Mouse (Mus musculus) cerebellum, postnatal 10 days (tissue): ENCODE results near the gene Chd4.
"Not testable (repeated sequence)": the region's sequence is repeated elsewhere in the genome, so short reads cannot be mapped to it uniquely, and the experiment has no call there.

Source experiments
- DNase-seq, 2 experiments: peaks; one replicate each; pipeline ENCODE4 v3.0.0; 2021; ENCODE audit warnings: mixed read lengths in 2 of 2

Gene Chd4

DNA sequence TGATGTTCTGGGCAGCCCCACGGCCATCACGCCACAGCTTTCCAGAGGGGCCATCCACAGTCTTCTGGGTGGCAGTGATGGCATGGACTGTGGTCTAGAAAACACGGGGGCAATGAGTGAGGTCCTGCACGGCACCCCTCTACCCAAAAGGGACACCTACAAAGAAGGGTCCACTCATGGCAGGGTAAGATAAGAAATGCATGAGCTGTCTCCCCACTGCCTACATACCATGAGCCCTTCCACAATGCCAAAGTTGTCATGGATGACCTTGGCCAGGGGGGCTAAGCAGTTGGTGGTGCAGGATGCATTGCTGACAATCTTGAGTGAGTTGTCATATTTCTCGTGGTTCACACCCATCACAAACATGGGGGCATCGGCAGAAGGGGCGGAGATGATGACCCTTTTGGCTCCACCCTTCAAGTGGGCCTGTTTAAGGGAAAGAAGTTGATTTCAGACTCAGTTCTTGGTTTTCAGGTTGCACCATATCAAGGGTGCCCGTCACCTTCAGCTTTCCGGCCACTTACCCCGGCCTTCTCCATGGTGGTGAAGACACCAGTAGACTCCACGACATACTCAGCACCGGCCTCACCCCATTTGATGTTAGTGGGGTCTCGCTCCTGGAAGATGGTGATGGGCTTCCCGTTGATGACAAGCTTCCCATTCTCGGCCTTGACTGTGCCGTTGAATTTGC is 67.0 kb downstream of the Chd4 start:
- DNase-seq, result not testable (repeated sequence)

DNA sequence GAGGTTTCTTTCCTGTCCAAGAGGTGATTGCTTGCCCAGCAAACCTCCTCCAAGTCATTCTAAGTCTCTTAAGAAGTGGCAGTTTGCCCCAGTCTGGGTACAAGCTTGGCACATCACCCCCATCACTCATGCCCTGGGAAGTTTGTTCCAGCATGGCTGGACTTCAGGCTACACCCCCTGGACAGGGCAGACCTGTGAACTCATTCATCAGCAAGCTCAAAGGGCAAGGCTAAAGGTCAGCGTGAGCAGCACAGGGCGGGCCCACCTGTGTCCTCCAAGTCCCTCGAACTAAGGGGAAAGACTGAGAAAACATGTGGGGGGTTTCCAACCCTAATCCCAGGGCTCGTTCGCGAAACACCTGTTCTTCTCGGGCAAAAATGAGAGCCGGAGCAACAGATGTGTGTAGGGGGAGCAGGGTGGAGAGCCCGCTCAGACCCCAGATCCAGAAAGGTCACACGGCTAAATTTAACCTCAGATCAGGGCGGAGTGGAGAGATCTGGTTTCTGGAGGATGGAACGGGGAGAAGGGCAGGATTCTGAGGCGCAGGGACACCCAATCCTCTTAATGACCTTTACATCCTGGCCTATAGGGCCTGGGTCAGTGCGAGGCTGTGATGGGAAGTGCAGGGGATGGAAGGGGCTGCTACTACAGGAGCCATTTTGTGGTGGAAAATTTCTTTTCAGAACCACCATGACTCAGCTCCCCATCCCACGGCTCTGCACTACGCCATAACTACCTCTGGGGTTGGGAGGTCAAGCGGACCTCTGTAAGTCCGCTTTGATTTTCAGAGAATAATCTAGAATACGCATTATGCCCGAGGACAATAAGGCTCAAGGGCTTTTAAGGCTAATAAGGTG is 68.2 kb downstream of the Chd4 start:
- DNase-seq, result peak; percentile 33 to 45

DNA sequence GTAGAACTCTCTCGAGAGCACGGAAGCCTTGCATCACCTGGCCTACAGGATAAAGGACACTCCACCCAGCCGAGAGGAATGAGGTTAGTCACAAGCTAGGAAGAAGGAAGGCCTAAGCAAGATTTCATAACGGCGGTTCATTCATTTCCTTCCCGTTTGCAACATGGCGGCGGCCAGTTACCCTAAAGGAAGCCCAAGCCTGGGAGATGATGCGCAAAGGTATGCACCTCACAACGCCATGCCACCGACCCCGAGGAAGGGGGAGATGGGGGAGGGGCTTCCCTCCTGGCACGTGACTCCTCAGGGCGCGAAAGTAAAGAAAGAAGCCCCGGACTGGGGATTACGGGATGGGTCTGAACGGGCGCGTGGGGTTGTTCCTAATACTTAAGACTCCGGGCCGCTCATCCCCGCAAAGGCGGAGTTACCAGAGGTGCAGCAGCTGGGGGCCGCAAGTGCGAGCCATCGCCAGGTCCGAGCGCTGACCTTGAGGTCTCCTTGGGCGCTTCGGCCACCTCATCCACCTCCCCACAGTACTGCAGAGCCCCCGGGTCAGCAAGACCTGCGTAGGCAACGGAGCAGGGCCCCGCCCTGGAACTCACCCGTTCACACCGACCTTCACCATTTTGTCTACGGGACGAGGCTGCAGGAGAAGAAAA is 69.0 kb downstream of the Chd4 start:
- DNase-seq, result peak; percentile 85 to 87

DNA sequence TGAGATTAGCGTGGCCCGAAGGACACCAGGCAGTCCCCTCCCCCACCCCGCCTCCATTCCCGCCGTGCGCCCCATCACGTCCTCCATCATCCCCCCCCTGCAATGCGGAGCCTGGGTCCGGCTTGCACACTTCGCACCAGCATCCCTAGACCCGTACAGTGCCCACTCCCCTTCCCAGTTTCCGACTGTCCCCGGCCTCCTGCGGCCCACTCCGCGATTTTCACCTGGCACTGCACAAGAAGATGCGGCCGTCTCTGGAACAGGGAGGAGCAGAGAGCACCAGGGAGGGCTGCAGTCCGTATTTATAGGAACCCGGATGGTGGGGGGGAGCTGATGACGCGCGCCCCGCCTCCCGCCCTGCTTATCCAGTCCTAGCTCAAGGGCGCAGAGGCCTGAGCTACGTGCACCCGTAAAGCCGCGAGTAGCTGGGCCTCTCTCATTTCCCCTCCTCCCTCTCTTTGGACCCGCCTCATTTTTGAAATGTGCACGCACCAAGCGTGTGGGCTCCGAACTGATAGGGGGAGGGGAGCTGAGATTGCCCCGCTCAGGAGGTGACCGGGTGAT is 69.6 kb downstream of the Chd4 start:
- peak; percentile 99 for DNase-seq

DNA sequence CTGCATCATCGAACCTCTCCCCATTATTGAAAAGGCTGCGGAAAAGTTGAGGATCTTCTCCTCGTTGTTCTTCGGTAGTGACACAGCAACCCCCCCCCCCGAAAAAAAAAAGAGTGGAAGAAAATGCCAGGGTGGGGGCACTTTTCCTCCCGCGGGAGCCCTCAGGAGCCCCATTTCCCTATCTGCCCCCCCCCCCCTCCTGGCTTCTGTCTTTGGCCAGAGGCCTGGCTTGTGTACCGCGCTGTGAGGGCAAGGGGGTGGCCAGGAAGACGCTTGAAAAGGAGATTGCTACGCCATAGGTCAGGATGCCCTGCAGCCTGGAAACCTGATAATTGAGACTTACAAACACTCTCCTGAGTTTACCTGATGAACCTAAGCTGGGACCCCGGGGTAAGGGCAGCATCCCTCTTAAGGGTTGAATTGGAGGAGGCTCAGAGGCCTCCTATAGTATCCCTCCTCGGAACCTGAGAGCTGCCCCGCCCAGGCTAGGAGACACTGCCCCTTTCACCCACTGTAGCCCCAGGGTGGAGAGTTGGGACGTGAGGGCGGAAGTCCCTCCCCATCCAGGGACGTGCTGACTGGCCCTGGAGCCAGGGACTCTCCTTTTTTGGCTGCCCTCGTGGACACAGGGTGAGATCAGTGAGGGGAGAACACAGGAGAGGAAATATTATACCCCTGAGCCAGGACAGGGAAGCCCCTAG is 70.4 kb downstream of the Chd4 start, which contains the start of gene Gapdh:
TSS of gene Gapdh (minus strand) at position 417 of the 701 bp plus-strand sequence.
- peak; percentile 76 to 78 for DNase-seq

DNA sequence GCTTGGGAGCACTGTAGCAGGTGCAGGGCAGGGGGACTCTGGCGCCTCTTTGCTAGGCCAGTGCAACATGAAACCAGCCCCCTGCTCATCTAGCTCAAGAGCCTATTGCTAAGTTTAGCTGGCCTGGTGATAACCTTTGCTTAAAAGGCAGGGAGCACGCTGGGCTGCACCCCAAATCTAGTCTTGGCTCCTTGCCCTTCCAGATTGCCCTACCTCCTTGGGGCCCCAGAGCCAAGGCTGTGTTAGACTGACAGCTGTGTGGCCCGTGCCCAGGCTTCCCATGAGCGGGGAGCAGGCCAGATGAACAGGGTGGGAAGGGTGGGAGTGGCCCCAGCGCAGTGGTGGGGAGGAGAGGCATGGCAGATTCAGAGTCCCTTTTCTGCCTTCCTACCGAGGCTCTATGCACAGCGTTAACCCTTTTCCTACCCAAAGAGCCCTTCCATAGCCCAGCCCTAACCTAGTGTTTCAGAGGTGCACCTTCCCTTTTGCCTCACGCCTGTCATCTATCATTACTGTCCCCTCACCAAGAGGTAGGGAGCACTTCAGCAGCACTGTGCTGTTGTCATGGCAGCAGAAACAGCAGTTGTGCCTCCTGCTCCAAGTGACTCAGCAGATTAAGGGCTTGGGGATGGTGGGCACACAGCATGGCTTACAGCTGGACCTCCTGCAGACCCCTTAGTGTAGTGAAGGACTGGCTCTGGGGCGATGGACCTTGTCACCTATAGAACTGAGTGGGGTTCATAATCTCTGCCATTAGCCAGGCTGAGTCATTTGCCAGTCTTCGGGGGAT is 71.3 kb downstream of the Chd4 start:
- peak; percentile 65 to 72 for DNase-seq

DNA sequence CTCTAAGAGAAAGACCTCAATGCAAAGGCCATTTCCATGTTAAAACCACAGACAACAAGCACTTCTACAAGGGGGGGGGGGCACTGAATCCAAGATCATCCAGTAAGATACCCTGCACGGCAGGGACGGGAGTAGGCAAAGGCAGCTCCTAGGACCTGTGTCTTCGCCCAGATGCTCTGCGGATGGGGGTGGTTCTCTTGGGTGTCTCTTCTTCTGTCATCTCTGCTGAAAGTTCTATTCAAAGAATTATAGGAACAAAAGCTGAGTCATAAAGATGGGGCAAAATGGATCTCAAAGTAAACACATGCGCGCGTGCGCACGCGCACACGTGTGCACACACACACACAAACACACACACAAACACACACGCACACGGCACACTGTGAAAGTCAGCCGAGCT is 72.3 kb downstream of the Chd4 start:
- no peak for DNase-seq

DNA sequence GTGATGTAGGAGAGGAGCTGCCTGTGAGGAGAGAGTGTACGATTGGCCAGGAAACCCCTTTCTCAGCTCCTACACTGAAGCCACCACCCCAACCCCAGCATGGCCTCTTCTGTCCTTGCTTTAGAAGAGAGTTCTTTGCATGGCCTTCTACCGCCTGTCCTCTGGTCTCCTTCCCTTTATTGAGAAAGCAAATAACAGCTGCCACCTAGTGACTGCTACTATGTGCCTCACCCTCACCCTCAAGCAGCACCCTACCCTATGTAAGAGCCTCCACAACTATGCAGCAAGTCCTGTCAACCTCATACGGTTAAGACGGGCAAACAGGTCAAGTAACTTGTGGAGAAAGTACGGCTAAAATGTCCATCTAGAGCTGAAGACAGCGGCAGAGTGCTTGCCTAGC is 74.4 kb downstream of the Chd4 start:
- no peak for DNase-seq

DNA sequence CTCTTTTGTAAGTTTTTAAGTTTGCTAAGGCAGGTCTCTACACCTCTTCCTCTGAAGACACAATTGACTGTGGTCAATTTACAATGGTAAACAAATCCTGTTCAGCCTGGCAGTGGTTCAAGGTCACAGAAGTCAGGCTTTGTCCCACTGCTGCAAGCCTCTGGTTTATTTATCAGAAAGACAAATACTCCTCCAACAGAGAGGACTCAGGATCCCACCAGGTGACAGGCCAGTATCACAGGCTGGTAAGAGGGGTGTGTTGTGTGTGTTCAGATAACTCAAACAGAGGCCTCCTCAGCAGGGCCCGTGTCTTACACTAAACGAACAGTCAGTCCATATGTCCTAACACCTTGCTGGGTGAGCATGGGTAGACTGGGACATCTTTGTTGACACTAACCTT is 76.7 kb downstream of the Chd4 start:
- DNase-seq, result no peak

DNA sequence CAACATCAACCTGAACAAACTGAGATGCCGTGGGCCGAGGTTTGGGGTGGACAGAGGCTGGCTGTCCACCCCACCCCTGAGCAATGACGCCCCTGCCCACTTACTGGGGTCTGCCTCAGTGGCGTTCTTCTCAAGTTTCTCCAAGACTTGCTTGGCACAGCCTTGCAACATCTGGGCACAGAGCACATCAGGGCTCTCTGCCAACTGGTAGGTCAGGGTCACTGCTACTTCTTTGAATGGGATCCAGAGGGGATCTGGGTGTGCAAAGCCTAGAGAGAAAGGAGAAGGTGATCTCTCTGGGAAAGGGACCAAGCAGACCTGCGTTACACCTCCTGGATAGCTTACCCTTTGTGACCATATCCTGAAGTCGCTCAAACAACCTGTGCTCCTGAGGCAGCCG is 77.5 kb downstream of the Chd4 start:
- no peak for DNase-seq

DNA sequence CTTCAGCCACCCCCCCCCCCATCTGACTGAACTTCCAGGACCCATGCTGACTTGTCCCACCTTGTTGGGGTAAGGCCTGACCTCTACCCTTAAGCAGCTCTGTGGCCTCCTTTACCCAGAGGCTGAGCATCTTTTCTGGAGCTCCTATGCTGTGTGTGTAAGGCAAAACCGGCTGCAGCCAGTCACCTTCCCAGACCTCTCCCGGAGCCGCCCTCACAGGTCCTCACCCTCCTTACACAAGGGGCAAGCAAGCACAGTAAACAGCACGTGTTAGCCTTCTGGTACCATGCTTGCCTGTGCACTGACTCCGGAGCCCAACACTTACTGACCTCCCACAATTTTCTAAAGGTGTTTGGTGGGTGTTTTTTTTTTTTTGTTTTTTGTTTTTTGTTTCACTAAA is 79.7 kb downstream of the Chd4 start:
- DNase-seq, result no peak

DNA sequence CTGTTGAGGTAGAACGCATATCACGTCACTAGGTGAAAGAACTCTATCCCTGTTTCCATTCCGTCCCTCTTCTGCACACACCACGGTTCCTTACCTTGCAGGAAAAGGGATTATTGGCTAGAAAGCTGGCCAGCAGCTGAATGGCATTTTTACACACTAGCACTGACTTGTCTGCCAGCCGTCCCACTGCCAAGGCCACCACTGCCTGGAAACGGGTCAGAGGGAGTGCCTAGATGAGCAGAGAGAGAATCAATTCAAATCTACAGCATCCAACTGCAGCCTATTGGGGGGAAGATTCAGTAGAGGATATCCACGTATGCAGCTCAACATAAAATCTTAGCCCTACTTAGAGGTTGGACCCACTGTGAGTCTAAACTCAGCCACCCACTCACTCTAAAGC is 83.8 kb downstream of the Chd4 start:
- DNase-seq, result no peak
